Mouse (Mus musculus) ES-CJ7 (cell line): Measurements from ENCODE around the gene Tti1.

Source experiments
- DNase-seq: peaks from one replicate; pipeline ENCODE4 v3.0.0; 2011; ENCODE audit warnings: low read depth, low spot score

The Tti1 gene

DNA sequence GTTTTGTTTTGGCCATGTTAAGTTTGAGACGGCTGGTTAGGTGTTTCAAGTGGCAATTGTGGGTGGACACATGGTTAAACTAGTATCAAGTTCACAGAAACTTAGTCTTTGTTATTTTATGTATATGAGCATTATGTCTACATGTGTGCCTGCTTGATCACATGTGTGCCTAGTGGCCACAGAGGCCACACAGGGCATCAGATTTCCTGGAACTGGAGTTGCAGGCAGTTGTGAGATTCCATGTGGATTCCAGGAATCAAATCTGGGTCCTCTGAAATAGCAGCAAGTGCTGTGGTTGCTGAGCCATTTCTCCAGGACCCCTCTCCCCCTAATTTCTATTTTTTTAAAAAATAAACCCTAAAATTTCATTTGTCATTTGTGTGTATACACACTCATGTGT, 11.4 kb upstream of the Tti1 start:
- no peak for DNase-seq

DNA sequence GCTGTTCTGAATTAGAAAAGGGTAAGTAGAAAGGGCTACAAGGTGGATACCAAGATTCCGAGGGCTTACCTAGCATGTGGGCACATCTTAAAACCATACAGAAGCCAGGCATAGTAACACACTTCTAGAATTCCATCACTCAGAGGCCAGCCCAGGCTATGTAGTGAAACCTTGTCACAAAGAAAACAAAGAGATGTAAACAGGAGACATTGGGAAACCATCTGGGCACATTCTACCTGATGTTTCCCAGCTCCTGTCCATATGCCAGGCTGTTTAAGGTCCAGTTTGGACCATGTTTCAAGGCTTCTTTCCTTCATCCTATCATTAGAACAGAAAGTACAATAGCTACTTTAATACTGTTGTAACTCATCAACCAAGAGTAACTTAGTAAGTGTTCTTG, 9.3 kb upstream of the Tti1 start:
- no peak for DNase-seq

DNA sequence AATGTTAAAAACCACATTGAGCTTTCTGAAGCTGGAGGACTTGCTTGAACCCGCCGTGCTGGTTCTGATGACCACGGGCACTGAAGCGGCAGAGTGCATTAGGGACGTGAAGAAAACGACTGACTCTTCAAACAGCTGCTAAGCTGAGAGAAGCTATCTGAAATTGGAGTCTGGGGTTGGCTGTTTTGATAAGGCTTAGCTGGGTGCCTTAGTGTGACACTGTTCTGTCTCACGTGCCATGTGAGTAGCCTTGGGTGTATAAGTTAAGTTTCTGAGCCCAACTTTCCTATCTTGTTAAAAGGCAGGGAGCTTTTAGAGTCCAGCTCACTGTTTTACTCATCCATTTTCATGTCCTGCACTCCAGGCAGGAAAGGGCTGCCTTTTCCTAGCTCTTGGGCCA, 8.7 kb upstream of the Tti1 start:
- no peak for DNase-seq

DNA sequence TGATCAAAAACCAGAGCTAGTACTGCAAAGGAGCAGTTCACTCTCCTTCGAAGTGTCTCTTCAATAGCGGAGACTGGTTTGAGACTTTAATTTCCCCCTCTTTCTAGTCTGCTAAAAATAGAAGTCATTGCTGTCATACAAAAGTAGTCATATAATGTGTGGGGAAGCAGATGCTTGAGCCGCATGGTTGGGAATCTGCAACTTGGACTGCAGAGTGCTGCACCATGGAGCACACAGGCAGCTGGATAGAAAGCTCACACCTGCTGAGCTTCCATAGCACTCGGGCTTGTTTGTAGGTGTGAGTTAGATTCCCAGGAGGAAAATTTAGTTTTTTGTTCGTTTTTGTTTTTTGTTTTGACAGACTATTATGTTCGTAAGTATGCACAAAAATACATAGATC, 8.2 kb upstream of the Tti1 start:
- no peak for DNase-seq

DNA sequence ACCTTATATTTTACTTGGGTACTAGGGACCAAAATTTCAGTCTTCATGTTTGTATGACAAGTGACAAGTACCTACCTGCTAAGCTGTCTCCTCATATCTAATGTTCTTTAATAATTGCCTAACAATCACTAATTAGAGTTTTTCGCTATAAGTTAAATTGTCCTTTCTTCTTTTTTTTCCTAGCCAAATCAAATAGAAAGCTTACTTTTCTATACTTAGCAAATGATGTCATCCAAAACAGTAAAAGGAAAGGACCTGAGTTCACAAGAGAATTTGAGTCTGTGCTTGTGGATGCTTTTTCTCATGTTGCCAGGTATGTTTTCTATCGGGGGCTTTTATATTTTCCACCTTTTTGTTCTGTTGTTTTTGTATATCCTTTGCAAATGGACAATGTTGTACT, 7.6 kb upstream of the Tti1 start:
- DNase-seq, result no peak

DNA sequence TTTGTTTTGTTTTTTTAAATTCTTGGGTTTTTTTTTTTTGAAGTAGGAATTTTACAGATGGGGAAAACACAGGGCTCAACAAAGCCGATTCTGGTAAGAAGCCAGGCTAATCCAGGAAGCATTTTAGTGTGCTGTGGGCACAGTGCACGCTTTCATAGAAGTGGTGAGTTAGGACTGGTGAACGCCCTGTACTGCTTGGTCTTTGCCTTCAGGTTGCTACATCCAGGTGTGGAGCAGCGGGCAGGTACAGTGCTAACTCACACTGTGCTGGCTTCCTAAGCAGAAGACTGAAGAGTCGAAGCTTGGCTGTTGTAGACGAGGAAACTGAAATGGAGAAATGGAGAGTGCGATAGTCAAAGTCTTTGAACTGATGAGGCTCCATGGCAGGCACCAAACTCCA, 1.8 kb upstream of the Tti1 start:
- DNase-seq, result no peak

DNA sequence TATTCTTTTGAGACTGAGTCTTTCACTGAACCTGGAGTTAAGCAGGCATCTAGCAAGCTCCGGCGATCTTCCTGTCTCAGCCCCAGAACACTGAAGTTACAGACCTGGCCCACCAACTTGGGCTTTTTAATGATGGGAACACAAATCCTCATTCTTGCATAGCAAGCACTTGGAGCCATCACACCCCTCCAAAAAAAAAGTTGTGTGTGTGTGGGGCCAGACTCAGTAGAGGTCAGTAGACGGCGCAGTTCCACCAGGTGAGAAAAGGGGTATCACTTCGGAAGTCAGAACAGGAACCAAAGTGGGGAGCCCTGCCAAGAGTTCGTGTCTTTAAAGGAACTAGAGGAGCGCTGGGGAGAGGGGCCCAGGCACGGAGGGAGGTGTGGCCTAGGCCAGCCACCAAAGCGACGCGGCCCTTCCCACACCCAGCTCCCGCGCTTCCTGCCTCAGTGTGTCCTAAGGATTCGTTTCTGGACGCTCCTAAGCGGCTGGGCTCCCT, 329 bp downstream of the Tti1 start:
- DNase-seq, result no peak

DNA sequence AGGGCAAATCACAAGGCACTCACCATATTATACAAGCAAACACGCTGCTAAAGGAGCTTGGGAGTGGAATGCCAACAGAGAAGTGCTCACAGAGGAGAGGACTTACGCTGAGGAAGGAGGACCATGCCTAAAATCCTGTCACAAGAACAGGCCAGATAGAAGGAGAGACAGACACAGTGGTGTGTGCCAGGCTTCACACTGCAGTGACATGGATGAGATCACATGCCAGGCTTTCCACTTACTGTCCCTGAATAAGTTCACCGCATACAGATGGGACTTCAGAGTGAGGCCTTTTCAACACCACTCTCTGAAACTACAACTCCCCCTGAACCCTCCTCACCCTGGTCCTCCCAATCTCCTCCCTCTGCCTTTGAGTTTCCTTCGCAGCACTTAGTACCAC, 10.9 kb downstream of the Tti1 start:
- no peak for DNase-seq

DNA sequence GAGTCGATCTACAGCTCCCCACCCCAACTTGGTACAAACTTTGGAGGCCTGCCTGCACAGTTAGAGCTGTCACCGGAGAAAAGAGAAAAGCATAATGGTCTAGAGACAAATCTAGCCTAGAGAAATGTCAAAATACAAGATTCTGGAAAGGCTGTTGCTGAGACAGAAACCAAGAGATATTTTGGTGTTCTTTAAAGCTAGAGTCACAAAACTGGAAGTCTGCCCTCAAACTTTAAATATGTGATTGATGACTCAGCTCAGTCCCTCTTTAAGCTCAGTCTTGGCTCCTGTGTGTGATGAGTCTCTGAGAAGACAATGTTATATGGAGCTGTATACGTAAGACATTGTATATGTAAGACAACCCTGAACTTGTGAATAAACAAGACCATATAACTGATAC, 15.6 kb downstream of the Tti1 start:
- DNase-seq, result no peak

DNA sequence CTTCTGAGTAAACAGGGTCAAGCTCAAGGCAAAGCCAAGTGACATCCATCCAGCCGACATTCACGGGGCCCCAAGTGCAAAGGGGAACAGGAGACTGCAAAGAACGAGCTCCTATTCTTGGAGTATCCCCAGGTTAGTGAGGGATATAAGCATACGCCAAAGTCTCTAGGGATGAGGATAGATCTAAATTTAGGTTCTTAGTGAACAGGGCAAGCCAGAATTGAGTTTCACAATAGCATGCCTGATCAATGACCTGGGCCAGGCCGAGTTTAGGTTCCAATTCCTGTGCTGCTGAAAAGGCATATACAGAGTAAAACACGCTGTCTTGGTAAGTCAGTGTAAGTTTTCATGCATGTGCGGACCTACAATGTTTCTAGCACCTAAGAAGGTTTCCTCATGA, 18.9 kb downstream of the Tti1 start:
- no peak for DNase-seq

DNA sequence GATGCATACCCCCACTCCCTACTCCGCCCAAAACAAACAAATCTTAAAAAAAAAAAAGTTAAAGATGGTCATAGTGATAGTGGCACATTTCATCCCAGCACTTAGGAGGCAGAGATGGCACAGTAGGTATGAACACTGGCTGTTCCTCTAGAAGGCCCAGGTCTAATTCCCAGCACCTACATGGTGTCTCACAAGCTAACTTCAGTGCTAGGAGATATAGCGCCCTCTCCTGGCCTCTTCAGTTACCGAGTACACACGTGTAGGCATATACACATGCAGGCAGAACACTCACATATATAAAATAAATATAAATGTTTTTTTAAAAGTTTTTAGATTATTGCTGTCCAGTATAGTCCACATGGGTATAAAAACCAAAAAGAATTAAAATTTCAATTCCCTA, 22.6 kb downstream of the Tti1 start:
- peak; percentile 51 for DNase-seq

DNA sequence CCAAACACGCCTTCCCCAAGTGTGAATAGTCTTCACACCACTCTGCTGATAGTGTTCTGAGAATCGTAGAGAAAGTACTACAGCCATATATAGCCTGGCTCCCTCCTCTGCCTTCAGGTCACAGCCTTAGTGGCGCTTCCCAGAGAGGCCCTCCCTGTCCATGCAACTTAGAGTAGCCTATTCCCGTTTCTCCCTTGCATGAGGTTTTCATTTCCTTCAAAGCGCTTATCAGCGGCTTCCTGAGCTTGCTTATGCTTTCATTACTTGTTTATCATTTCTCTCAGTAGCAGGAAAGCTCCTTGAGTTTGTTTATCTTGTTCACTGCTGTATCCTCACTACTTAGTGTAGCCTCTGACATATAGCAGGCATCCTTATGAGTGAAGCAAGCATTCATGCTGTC, 23.6 kb downstream of the Tti1 start:
- DNase-seq, result no peak

DNA sequence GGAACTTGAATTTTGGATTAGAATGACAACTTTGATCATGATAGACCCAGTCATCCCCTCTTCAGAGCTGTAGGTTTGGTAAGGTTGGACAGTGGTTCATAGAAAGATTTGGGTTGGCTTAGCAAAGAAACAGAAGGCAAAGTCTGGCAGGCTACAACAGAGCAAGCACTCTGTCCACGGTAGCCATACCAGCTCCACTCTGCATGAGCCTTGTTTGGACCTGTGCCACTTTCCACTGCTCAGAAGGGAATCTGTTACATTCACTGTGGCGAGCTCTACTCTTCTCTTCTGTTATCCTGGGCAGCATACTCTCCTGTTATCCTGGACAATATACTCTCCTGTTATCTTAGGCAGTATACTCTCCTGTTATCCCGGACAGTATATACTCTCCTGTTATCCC, 29.4 kb downstream of the Tti1 start:
- no peak for DNase-seq

DNA sequence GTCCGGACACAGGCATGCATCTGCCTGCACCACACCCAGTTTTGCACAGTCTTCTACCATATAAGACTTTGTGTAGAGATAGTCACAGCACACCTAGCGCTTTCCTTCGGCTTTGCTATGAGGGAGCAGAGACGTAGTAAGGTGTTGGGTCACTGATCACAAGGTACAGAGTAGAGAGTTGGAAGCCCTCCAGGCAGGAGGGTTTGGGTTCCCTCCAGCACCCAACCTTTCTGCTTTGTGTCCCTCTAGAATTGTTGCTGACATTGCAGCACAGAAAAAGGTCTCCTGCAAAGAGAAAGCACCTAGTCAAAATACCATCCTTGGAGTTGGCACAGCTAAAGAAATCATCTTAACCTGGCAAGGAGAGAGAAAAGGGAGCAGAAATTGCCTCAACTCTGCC, 35.7 kb downstream of the Tti1 start:
- no peak for DNase-seq

DNA sequence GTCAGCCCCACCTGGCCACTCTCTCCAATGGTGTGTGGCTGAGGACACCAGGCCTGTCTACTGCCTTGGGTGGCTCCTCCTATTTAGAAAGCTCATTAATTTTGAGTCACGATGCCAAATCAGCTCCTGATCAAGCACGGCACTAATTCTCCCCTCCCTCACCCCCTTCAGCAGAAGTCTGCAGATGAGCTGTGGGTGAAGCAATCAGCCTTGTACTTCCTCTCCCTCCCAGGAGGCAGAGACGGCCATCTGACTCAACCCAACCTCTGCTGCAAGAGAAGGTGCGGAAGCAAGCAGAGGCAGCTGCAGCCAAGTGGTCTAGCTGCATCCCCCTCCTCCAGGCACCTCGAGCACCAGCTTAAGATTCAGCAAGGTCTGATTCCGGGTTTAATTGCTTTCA, 37.2 kb downstream of the Tti1 start:
- no peak for DNase-seq

DNA sequence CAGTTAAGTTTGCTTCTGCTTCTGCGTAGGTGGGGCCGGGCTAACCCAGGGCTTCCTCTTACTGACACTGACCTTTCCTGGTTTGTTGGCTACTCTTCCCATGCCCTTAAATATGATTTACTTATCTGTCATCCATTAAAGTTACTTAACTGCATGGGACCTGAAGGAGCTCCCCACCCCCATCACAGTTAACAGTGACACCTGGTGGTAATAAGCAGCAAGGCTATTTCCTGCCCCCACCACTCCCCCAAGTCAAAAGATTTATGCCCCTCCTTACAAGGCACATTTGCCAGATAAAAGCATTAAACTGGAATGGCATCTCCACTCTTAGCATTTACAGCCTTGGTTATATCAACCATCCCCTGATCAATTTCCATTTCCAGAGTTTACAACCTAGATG, 38.3 kb downstream of the Tti1 start:
- DNase-seq, result peak; percentile 25

DNA sequence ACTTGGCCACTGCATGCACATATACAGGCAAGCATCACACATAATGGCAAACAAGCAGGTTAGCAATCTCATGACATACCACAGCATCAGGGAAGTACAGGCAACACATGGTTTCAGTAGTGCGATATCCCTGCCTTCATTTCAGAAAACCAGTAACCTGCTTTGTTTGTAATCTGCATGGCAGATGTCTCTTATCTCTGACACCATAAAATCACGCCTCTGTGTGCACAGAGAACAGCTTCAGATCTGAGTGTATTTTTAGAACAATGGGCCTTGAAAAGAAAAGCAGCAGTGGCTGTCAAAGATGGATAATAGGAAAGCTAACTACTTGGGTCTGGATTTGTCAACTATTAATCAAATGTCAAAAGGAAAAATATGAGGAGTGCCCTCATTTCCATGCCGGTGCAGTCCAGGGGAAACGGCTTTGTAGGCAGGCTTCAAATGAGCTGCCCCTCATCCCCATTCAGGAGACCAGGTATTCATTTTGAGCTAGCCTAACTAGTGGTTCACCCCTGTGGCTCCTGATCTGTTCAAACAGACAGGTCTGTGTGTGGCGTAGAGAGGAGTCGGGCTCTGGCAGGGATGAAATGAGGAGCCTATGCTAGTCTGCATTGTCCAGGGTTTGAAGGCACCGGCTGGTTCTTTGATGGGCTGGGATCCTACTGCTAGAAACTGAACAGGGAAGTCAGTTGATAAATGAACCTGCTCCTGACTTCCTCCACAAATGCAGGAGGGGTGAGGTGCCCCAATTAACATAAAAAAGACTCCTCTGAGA, 39.6 kb downstream of the Tti1 start:
- no peak for DNase-seq

DNA sequence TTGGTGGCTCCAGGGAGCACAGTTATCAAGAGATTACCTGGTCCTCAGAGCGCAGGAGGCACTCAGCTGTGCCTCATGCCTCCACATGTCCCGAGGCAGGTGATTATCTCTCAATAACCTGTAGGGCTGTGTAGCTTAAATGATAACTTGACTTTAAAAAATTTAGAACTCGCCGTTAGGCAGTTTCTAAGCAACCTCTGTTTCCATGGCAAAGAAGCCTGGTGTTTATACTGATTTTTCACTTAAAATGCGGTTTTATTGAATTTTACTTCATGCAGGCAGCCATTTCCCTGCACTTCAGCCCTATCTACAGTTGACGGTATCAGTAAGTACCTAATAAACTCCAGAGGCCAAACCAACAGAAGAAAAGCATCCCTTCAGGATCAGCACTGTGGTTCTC, 42.0 kb downstream of the Tti1 start:
- DNase-seq, result no peak

DNA sequence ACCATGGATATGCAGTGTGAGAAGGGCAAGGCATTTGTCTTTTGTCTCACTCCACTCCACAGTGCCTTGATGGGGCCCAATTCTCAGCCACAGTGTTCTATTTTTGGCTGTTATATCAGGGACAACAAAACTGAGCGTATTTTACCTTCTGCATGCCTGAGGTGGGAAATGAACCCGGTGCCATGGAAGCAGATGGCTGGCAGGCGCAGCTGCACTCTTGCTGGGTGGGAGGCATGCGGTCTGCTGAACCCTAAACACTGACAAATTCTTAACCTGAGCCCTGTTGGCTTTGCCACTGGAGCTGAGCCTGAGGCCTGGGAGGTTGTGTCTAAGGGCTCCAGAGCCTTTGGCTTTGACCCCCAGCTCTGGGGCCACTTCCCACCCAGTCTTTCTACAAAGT, 42.6 kb downstream of the Tti1 start:
- DNase-seq, result no peak

DNA sequence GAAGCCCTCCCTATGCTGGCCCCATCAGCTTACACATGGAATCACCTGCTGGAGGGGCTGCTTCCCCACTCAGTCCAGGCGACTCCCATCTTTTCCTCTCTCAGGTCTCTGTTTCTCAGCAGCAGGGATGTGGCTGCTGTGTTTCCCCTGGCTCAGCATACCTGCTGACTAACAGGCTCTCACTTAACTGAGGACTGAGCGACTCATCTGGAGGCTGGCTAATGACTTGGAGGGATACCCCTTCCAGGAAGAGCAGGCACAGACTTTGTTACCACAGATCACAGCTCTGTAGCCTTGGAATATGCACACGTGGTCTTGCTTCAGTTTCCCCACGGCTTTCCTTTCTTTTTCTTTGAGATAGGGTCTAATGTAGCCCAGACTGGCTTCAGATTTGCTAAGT, 45.0 kb downstream of the Tti1 start:
- DNase-seq, result no peak

DNA sequence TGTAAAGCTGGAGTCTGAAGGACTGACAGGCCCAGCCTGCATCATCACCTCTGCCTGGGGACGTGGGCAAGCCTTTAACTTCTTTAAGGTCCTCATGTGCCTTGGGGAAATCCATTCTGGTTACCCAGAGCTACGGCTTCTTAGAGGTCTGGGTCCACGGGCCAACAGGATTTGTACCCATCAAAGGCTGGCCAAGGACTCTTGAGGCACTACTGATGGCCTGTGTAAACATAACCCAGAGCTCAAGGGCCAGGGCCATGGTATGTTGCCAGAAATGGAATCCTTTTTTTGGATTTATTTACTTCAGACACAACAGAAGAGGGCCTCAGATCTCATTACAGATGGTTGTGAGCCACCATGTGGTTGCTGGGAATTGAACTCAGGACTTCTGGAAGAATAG, 45.5 kb downstream of the Tti1 start:
- DNase-seq, result no peak

DNA sequence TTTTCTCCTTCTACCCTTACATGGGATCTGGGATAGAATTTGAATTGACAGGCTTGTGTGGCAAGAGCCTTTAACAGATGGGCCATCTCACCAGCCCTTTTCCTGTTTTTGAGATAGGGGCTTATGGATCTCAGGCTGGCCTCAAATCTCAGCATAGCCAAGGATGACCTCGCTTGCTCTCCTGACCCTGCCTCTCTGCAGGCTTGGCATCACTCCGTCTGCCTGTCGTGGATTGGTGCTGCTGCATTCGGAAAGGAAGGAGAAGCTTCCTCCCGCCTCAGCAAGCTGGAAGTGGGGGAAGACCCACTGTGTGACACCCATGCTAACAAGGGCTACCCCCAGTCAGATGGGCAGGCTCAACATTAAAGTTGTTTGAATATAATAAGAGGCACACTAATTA, 49.0 kb downstream of the Tti1 start:
- DNase-seq, result no peak

DNA sequence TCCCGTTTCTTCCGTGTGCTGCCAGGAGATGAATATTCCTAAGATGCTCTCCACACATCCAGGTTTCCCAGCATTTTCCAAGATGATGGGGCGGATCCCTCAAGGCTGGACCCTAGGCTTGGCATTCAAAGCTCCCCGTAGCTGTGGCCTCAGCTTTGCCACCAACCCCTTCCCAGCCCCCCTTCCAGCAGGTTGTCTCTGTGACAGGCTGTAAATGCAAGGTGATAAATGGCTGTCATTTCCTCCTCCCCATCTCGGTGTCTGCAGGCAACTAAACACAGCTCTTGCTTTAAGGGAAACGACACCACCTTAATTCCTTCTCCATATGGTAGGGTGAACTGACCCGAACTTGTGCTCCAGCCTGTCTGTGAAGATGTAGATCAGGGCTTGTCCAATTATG, 52.6 kb downstream of the Tti1 start:
- no peak for DNase-seq
